Mouse (Mus musculus) myocyte (in vitro differentiated cells): ENCODE measurements around the gene Lamb3. TPM values are rescaled to one million over a fixed set of nuclear protein-coding genes. Genes with fewer than 3 reads are reported as not detected.

Experiments
- H3K27me3 ChIP-seq: one replicate; pipeline ENCODE4 v1.6.1; 2011; ENCODE audit not compliant: control insufficient read depth, insufficient read depth, insufficient read length
- H3K36me3 ChIP-seq: one replicate; pipeline ENCODE4 v1.6.1; 2011; ENCODE audit not compliant: control insufficient read depth, insufficient read depth
- H3K4me2 ChIP-seq: one replicate; pipeline ENCODE4 v1.6.1; 2011; ENCODE audit warnings: low read depth, control low read depth
- H3K4me3 ChIP-seq: one replicate; pipeline ENCODE4 v1.5.1; 2011; ENCODE audit warnings: mild to moderate bottlenecking, control low read depth, moderate library complexity
- H3K79me2 ChIP-seq: one replicate; pipeline ENCODE4 v1.6.1; 2011; ENCODE audit not compliant: control insufficient read depth, insufficient read depth
- H3ac ChIP-seq: one replicate; pipeline ENCODE4 v1.6.1; 2011; ENCODE audit not compliant: control insufficient read depth, insufficient read length
- CEBPB ChIP-seq: IDR thresholded peaks from 2 replicates; pipeline ENCODE4 v1.6.1; 2011; ENCODE audit warnings: mild to moderate bottlenecking, moderate library complexity; ENCODE audit not compliant: poor library complexity, insufficient read depth, severe bottlenecking
- E2F4 ChIP-seq: IDR thresholded peaks from one replicate; pipeline ENCODE4 v1.6.1; 2011; ENCODE audit warnings: mild to moderate bottlenecking, control low read depth, moderate library complexity; ENCODE audit not compliant: insufficient read depth
- MAX ChIP-seq: IDR thresholded peaks from one replicate; pipeline ENCODE4 v1.6.1; 2011; ENCODE audit warnings: low read depth, mild to moderate bottlenecking, control low read depth
- MYOD1 ChIP-seq, 3 experiments: IDR thresholded peaks; one replicate each; pipeline ENCODE4 v1.6.1; 2011; ENCODE audit warnings: control low read depth in 2 of 3, low read depth in 2 of 3, mild to moderate bottlenecking in 2 of 3, moderate library complexity in 1 of 3; ENCODE audit not compliant: insufficient read length in 2 of 3, control insufficient read depth in 1 of 3
- MYOG ChIP-seq, 3 experiments: IDR thresholded peaks; one replicate each; pipeline ENCODE4 v1.6.1; 2011; ENCODE audit warnings: control low read depth in 2 of 3, low read depth in 2 of 3, mild to moderate bottlenecking in 2 of 3; ENCODE audit not compliant: insufficient read length in 2 of 3, control insufficient read depth in 1 of 3, insufficient read depth in 1 of 3
- POLR2A ChIP-seq: IDR thresholded peaks from one replicate; pipeline ENCODE4 v1.6.1; 2011; ENCODE audit warnings: low read depth, mild to moderate bottlenecking, control low read depth, moderate library complexity; ENCODE audit not compliant: insufficient read length
- POLR2AphosphoS2 ChIP-seq: IDR thresholded peaks from one replicate; pipeline ENCODE4 v1.6.1; 2011; ENCODE audit warnings: low read depth, control low read depth; ENCODE audit not compliant: insufficient read length
- REST ChIP-seq: IDR thresholded peaks from one replicate; pipeline ENCODE4 v1.6.1; 2011; ENCODE audit warnings: mild to moderate bottlenecking, control low read depth, moderate library complexity; ENCODE audit not compliant: insufficient read depth, insufficient read length
- SRF ChIP-seq: IDR thresholded peaks from one replicate; pipeline ENCODE4 v1.6.1; 2011; ENCODE audit warnings: low read depth; ENCODE audit not compliant: control insufficient read depth, insufficient read length
- TCF12 ChIP-seq: IDR thresholded peaks from one replicate; pipeline ENCODE4 v1.6.1; 2011; ENCODE audit warnings: mild to moderate bottlenecking, control low read depth; ENCODE audit not compliant: poor library complexity, insufficient read depth, severe bottlenecking
- TCF3 ChIP-seq: IDR thresholded peaks from one replicate; pipeline ENCODE4 v1.6.1; 2011; ENCODE audit warnings: low read depth, control low read depth; ENCODE audit not compliant: insufficient read length
- USF1 ChIP-seq: IDR thresholded peaks from one replicate; pipeline ENCODE4 v1.6.1; 2011; ENCODE audit warnings: low read depth, mild to moderate bottlenecking, control low read depth, moderate library complexity
- polyA plus RNA-seq: library from polyadenylated mRNA; unstranded; fragments of >200 nt; fragmentation: generic; extraction: Trizol; gene quantifications from one replicate; pipeline ENCODE4 v1.2.1, GENCODE M21; 2012; ENCODE audit warnings: missing spikeins

Lamb3 gene
- polyA plus RNA-seq, 1 experiment = 15.5 TPM

- Histone ChIP-seq H3K4me3 (no peak overlapping the region), H3K4me2 (no peak overlapping the region), H3K36me3 (no peaks in the 10 kb centered on the region), H3K27me3 (no peaks in the 10 kb centered on the region), H3K79me2 (no peaks in the 10 kb centered on the region), H3ac (no peak overlapping the region)
- no peak for TF ChIP-seq USF1
- TF ChIP-seq POLR2A = no peak
- no peak for TF ChIP-seq POLR2AphosphoS2
- TF ChIP-seq TCF12 = no peak
- no peak for TF ChIP-seq MYOG (IDR thresholded peaks at IDR 0.05; ENCODE audit: control insufficient read depth in 1 of 3, insufficient read depth in 1 of 3, insufficient read length in 2 of 3, low read depth in 2 of 3)
- no peak for TF ChIP-seq CEBPB
- TF ChIP-seq TCF3 = no peak
- TF ChIP-seq E2F4 = no peak
- TF ChIP-seq REST = no peak
- TF ChIP-seq MAX = no peak
- TF ChIP-seq SRF = no peak
- TF ChIP-seq MYOD1 (IDR thresholded peaks at IDR 0.05; ENCODE audit: control insufficient read depth in 1 of 3, insufficient read length in 2 of 3, low read depth in 2 of 3) = no peak
These were observed 12.9 kb downstream of the Lamb3 start for GRCm38 (mm10) chr1:193220408-193220807.

GRCm38 (mm10) chr1:193225531-193225930 is 18.0 kb downstream of the Lamb3 start:
- Histone ChIP-seq H3K4me2 (no peak overlapping the region), H3K27me3 (no peaks in the 10 kb centered on the region), H3ac (no peak overlapping the region), H3K36me3 (no peaks in the 10 kb centered on the region), H3K79me2 (no peaks in the 10 kb centered on the region), H3K4me3 (no peak overlapping the region)
- TF ChIP-seq USF1 = no peak
- TF ChIP-seq MAX = no peak
- TF ChIP-seq MYOD1 (IDR thresholded peaks at IDR 0.05; ENCODE audit: control insufficient read depth in 1 of 3, insufficient read length in 2 of 3, low read depth in 2 of 3) = peak in 1 of 3 experiments; percentile 20

GRCm38 (mm10) chr1:193226114-193226513 is 18.6 kb downstream of the Lamb3 start:
- H3ac ChIP-seq = no peak overlapping the region
- H3K36me3 ChIP-seq = no peaks in the 10 kb centered on the region
- TF ChIP-seq MYOG (IDR thresholded peaks at IDR 0.05; ENCODE audit: control insufficient read depth in 1 of 3, insufficient read depth in 1 of 3, insufficient read length in 2 of 3, low read depth in 2 of 3) = no peak
- TF ChIP-seq SRF = no peak
- no peak for TF ChIP-seq CEBPB
- TF ChIP-seq POLR2AphosphoS2 = no peak
- no peak for TF ChIP-seq USF1
- TF ChIP-seq REST = no peak
- TF ChIP-seq TCF3 = no peak
- TF ChIP-seq TCF12 = no peak
- TF ChIP-seq POLR2A = no peak
- TF ChIP-seq MYOD1 (IDR thresholded peaks at IDR 0.05; ENCODE audit: control insufficient read depth in 1 of 3, insufficient read length in 2 of 3, low read depth in 2 of 3) = no peak
- no peak for TF ChIP-seq E2F4
- no peak for TF ChIP-seq MAX
- no peaks in the 10 kb centered on the region for H3K79me2 ChIP-seq
- no peaks in the 10 kb centered on the region for H3K27me3 ChIP-seq
- H3K4me3 ChIP-seq = no peak overlapping the region
- no peak overlapping the region for H3K4me2 ChIP-seq

GRCm38 (mm10) chr1:193226724-193227522 is 19.4 kb downstream of the Lamb3 start:
- Histone ChIP-seq H3K27me3 (no peaks in the 10 kb centered on the region), H3K79me2 (no peaks in the 10 kb centered on the region), H3K4me2 (peak overlapping the region; percentile 15), H3K4me3 (no peak overlapping the region), H3ac (no peak overlapping the region), H3K36me3 (no peaks in the 10 kb centered on the region)
- no peak for TF ChIP-seq POLR2A
- TF ChIP-seq MYOD1 (IDR thresholded peaks at IDR 0.05; ENCODE audit: control insufficient read depth in 1 of 3, insufficient read length in 2 of 3, low read depth in 2 of 3) = no peak
- no peak for TF ChIP-seq USF1
- no peak for TF ChIP-seq MAX
- TF ChIP-seq SRF = no peak
- TF ChIP-seq TCF12 = no peak
- TF ChIP-seq POLR2AphosphoS2 = no peak

- H3K79me2 ChIP-seq = no peaks in the 10 kb centered on the region
- TF ChIP-seq POLR2AphosphoS2 (no peak), MAX (no peak), USF1 (no peak), MYOD1 (IDR thresholded peaks at IDR 0.05; ENCODE audit: control insufficient read depth in 1 of 3, insufficient read length in 2 of 3, low read depth in 2 of 3) (no peak), MYOG (IDR thresholded peaks at IDR 0.05; ENCODE audit: control insufficient read depth in 1 of 3, insufficient read depth in 1 of 3, insufficient read length in 2 of 3, low read depth in 2 of 3) (no peak), TCF3 (no peak), CEBPB (no peak), POLR2A (no peak), REST (no peak), E2F4 (no peak), TCF12 (no peak), SRF (no peak)
- no peaks in the 10 kb centered on the region for H3K36me3 ChIP-seq
- H3ac ChIP-seq = no peak overlapping the region
- H3K27me3 ChIP-seq = no peaks in the 10 kb centered on the region
- H3K4me2 ChIP-seq = no peak overlapping the region
- H3K4me3 ChIP-seq = no peak overlapping the region
These were observed 20.0 kb downstream of the Lamb3 start for GRCm38 (mm10) chr1:193227537-193227936.
